Mouse (Mus musculus) bone marrow macrophage, adult 2 months (primary cell): ENCODE measurements around the gene Rasal2. TPM values are rescaled to one million over a fixed set of nuclear protein-coding genes. Genes with fewer than 3 reads are reported as not detected.

ENCODE experiments used
- H3K27ac ChIP-seq: 2 replicates; pipeline ENCODE4 v1.5.1; 2012; ENCODE audit warnings: low read depth, low read length; ENCODE audit not compliant: insufficient read depth
- H3K4me1 ChIP-seq: 2 replicates; pipeline ENCODE4 v1.6.1; 2012; ENCODE audit warnings: low read length; ENCODE audit not compliant: control insufficient read depth, insufficient read depth
- H3K4me3 ChIP-seq: 2 replicates; pipeline ENCODE4 v1.5.1; 2012; ENCODE audit warnings: mild to moderate bottlenecking, low read length, moderate library complexity; ENCODE audit not compliant: insufficient read depth
- CTCF ChIP-seq: IDR thresholded peaks from 2 replicates; pipeline ENCODE4 v1.5.1; 2012; ENCODE audit warnings: low read depth, mild to moderate bottlenecking, low read length, moderate library complexity
- POLR2A ChIP-seq: IDR thresholded peaks from 2 replicates; pipeline ENCODE4 v1.6.1; 2012; ENCODE audit warnings: mild to moderate bottlenecking, low read depth, low read length, borderline replicate concordance
- polyA plus RNA-seq: library from polyadenylated mRNA; stranded (reverse); fragments of >200 nt; gene quantifications from 2 replicates; pipeline ENCODE4 v1.2.4, GENCODE M21; 2012; ENCODE audit not compliant: missing spikeins, insufficient read depth, insufficient read length

Gene Rasal2
- polyA plus RNA-seq, 1 experiment = 1.8 TPM

GRCm38 (mm10) chr1:157443026-157443722 is 30.8 kb upstream of the Rasal2 start:
- H3K27ac ChIP-seq = no peak overlapping the region
- peaks cover 16% of the 10 kb centered on the region for H3K4me1 ChIP-seq
- TF ChIP-seq CTCF (no peak), POLR2A (no peak)
- H3K4me3 ChIP-seq = no peak overlapping the region

GRCm38 (mm10) chr1:157439973-157440641 is 27.7 kb upstream of the Rasal2 start:
- peaks cover 10% of the 10 kb centered on the region for H3K4me1 ChIP-seq
- H3K4me3 ChIP-seq = no peak overlapping the region
- no peak overlapping the region for H3K27ac ChIP-seq
- TF ChIP-seq POLR2A = no peak
- no peak for TF ChIP-seq CTCF

GRCm38 (mm10) chr1:157439101-157439500 is 26.7 kb upstream of the Rasal2 start:
- no peak overlapping the region for H3K27ac ChIP-seq
- no peak overlapping the region for H3K4me3 ChIP-seq
- no peaks in the 10 kb centered on the region; the same call in 1 of the 2 replicates for H3K4me1 ChIP-seq
- TF ChIP-seq POLR2A (no peak), CTCF (no peak)

GRCm38 (mm10) chr1:157438290-157438689 is 25.9 kb upstream of the Rasal2 start:
- TF ChIP-seq POLR2A (no peak), CTCF (no peak)
- Histone ChIP-seq H3K4me3 (no peak overlapping the region), H3K27ac (no peak overlapping the region), H3K4me1 (no peaks in the 10 kb centered on the region)

GRCm38 (mm10) chr1:157435926-157436325 is 23.5 kb upstream of the Rasal2 start:
- H3K27ac ChIP-seq = no peak overlapping the region
- no peaks in the 10 kb centered on the region for H3K4me1 ChIP-seq
- TF ChIP-seq CTCF (no peak), POLR2A (no peak)
- H3K4me3 ChIP-seq = no peak overlapping the region

GRCm38 (mm10) chr1:157434404-157434803 is 22.0 kb upstream of the Rasal2 start:
- H3K4me1 ChIP-seq = no peaks in the 10 kb centered on the region
- H3K4me3 ChIP-seq = no peak overlapping the region
- no peak overlapping the region for H3K27ac ChIP-seq
- TF ChIP-seq CTCF (no peak), POLR2A (no peak)

- H3K4me1 ChIP-seq = no peaks in the 10 kb centered on the region
- no peak overlapping the region for H3K4me3 ChIP-seq
- TF ChIP-seq POLR2A = no peak
- no peak for TF ChIP-seq CTCF
- no peak overlapping the region for H3K27ac ChIP-seq
Measured at GRCm38 (mm10) chr1:157433316-157433715, 20.9 kb upstream of the Rasal2 start.

- no peak overlapping the region for H3K4me3 ChIP-seq
- no peak for TF ChIP-seq POLR2A
- TF ChIP-seq CTCF = no peak
- H3K4me1 ChIP-seq = peaks cover 7% of the 10 kb centered on the region
- no peak overlapping the region for H3K27ac ChIP-seq
Measured at GRCm38 (mm10) chr1:157428366-157428765, 16.0 kb upstream of the Rasal2 start.

- TF ChIP-seq POLR2A (no peak), CTCF (no peak)
- H3K27ac ChIP-seq = no peak overlapping the region
- no peak overlapping the region for H3K4me3 ChIP-seq
- H3K4me1 ChIP-seq = peaks cover 7% of the 10 kb centered on the region
Measured at GRCm38 (mm10) chr1:157427604-157428003, 15.2 kb upstream of the Rasal2 start.

GRCm38 (mm10) chr1:157426933-157427332 is 14.5 kb upstream of the Rasal2 start:
- TF ChIP-seq POLR2A (no peak), CTCF (no peak)
- Histone ChIP-seq H3K4me3 (no peak overlapping the region), H3K27ac (no peak overlapping the region), H3K4me1 (peaks cover 7% of the 10 kb centered on the region)
